Mouse (Mus musculus): ENCODE measurements around the gene Serping1. TPM values are rescaled to one million over a fixed set of nuclear protein-coding genes. Genes with fewer than 3 reads are reported as not detected.
A peak's percentile ranks its signal among the peaks of the same experiment; 100 is the strongest.

The Serping1 gene
- polyA plus RNA-seq, 1 experiment, result 40.5 TPM

GRCm38 (mm10) chr2:84783315-84783714, 8.1 kb upstream of the Serping1 start:
- Histone ChIP-seq H3K4me3 (ENCODE audit: control insufficient read depth, low read depth, low read length) (no peak overlapping the region), H3K27me3 (ENCODE audit: control insufficient read depth, insufficient read depth, low read length) (no peaks in the 10 kb centered on the region), H3K36me3 (ENCODE audit: control insufficient read depth, insufficient read depth, low read length) (no peaks in the 10 kb centered on the region), H3K4me1 (ENCODE audit: control insufficient read depth, insufficient read depth, low read length) (no peaks in the 10 kb centered on the region), H3K27ac (ENCODE audit: control insufficient read depth, insufficient read depth, low read depth, low read length) (no peak overlapping the region)
- TF ChIP-seq POLR2A (IDR thresholded peaks at IDR 0.05; ENCODE audit: control insufficient read depth, low read depth, low read length), result no peak
- TF ChIP-seq CTCF (IDR thresholded peaks at IDR 0.05; ENCODE audit: control insufficient read depth, insufficient read depth, insufficient replicate concordance, low read depth, low read length), result no peak

GRCm38 (mm10) chr2:84779210-84779609, 4.0 kb upstream of the Serping1 start:
- H3K4me1 ChIP-seq (ENCODE audit: control insufficient read depth, insufficient read depth, low read length), result peaks cover 5% of the 10 kb centered on the region
- H3K27ac ChIP-seq (ENCODE audit: control insufficient read depth, insufficient read depth, low read depth, low read length), result no peak overlapping the region

GRCm38 (mm10) chr2:84777706-84778105, 2.5 kb upstream of the Serping1 start:
- no peak for TF ChIP-seq POLR2A (IDR thresholded peaks at IDR 0.05; ENCODE audit: control insufficient read depth, low read depth, low read length)
- no peak for TF ChIP-seq CTCF (IDR thresholded peaks at IDR 0.05; ENCODE audit: control insufficient read depth, insufficient read depth, insufficient replicate concordance, low read depth, low read length)
- H3K4me1 ChIP-seq (ENCODE audit: control insufficient read depth, insufficient read depth, low read length), result peaks cover 5% of the 10 kb centered on the region
- H3K27me3 ChIP-seq (ENCODE audit: control insufficient read depth, insufficient read depth, low read length), result no peaks in the 10 kb centered on the region
- no peak overlapping the region for H3K4me3 ChIP-seq (ENCODE audit: control insufficient read depth, low read depth, low read length)
- no peaks in the 10 kb centered on the region for H3K36me3 ChIP-seq (ENCODE audit: control insufficient read depth, insufficient read depth, low read length)
- no peak overlapping the region for H3K27ac ChIP-seq (ENCODE audit: control insufficient read depth, insufficient read depth, low read depth, low read length)

More at GRCm38 (mm10) chr2:84779210-84779609, 4.0 kb upstream of the Serping1 start:
- no peaks in the 10 kb centered on the region for H3K36me3 ChIP-seq (ENCODE audit: control insufficient read depth, insufficient read depth, low read length)
- peak; percentile 21; the same call in 1 of the 2 replicates for TF ChIP-seq CTCF (IDR thresholded peaks at IDR 0.05; ENCODE audit: control insufficient read depth, insufficient read depth, insufficient replicate concordance, low read depth, low read length)
- no peak for TF ChIP-seq POLR2A (IDR thresholded peaks at IDR 0.05; ENCODE audit: control insufficient read depth, low read depth, low read length)
- no peak overlapping the region for H3K4me3 ChIP-seq (ENCODE audit: control insufficient read depth, low read depth, low read length)
- H3K27me3 ChIP-seq (ENCODE audit: control insufficient read depth, insufficient read depth, low read length), result no peaks in the 10 kb centered on the region

GRCm38 (mm10) chr2:84775665-84776064, 421 bp upstream of the Serping1 start:
- TF ChIP-seq CTCF (IDR thresholded peaks at IDR 0.05; ENCODE audit: control insufficient read depth, insufficient read depth, insufficient replicate concordance, low read depth, low read length), result no peak
- no peak for TF ChIP-seq POLR2A (IDR thresholded peaks at IDR 0.05; ENCODE audit: control insufficient read depth, low read depth, low read length)
- H3K27ac ChIP-seq (ENCODE audit: control insufficient read depth, insufficient read depth, low read depth, low read length), result no peak overlapping the region; the same call in none of the 2 replicates
- H3K4me3 ChIP-seq (ENCODE audit: control insufficient read depth, low read depth, low read length), result no peak overlapping the region
- H3K36me3 ChIP-seq (ENCODE audit: control insufficient read depth, insufficient read depth, low read length), result no peaks in the 10 kb centered on the region
- peaks cover 5% of the 10 kb centered on the region for H3K4me1 ChIP-seq (ENCODE audit: control insufficient read depth, insufficient read depth, low read length)
- H3K27me3 ChIP-seq (ENCODE audit: control insufficient read depth, insufficient read depth, low read length), result no peaks in the 10 kb centered on the region

- TF ChIP-seq CTCF (IDR thresholded peaks at IDR 0.05; ENCODE audit: control insufficient read depth, insufficient read depth, insufficient replicate concordance, low read depth, low read length) (no peak), POLR2A (IDR thresholded peaks at IDR 0.05; ENCODE audit: control insufficient read depth, low read depth, low read length) (no peak)
- H3K27me3 ChIP-seq (ENCODE audit: control insufficient read depth, insufficient read depth, low read length), result no peaks in the 10 kb centered on the region
- no peak overlapping the region; the same call in 1 of the 2 replicates for H3K27ac ChIP-seq (ENCODE audit: control insufficient read depth, insufficient read depth, low read depth, low read length)
- H3K36me3 ChIP-seq (ENCODE audit: control insufficient read depth, insufficient read depth, low read length), result no peaks in the 10 kb centered on the region
- H3K4me3 ChIP-seq (ENCODE audit: control insufficient read depth, low read depth, low read length), result peak overlapping the region; percentile 17; the same call in 1 of the 2 replicates
- peaks cover 5% of the 10 kb centered on the region for H3K4me1 ChIP-seq (ENCODE audit: control insufficient read depth, insufficient read depth, low read length)
Observed at GRCm38 (mm10) chr2:84774751-84775150, 493 bp downstream of the Serping1 start.

GRCm38 (mm10) chr2:84773195-84773594, 2.0 kb downstream of the Serping1 start:
- Histone ChIP-seq H3K4me1 (ENCODE audit: control insufficient read depth, insufficient read depth, low read length) (peaks cover 5% of the 10 kb centered on the region), H3K27ac (ENCODE audit: control insufficient read depth, insufficient read depth, low read depth, low read length) (no peak overlapping the region), H3K27me3 (ENCODE audit: control insufficient read depth, insufficient read depth, low read length) (no peaks in the 10 kb centered on the region), H3K36me3 (ENCODE audit: control insufficient read depth, insufficient read depth, low read length) (no peaks in the 10 kb centered on the region), H3K4me3 (ENCODE audit: control insufficient read depth, low read depth, low read length) (no peak overlapping the region)
- no peak for TF ChIP-seq POLR2A (IDR thresholded peaks at IDR 0.05; ENCODE audit: control insufficient read depth, low read depth, low read length)
- no peak for TF ChIP-seq CTCF (IDR thresholded peaks at IDR 0.05; ENCODE audit: control insufficient read depth, insufficient read depth, insufficient replicate concordance, low read depth, low read length)

GRCm38 (mm10) chr2:84772454-84772853, 2.8 kb downstream of the Serping1 start:
- TF ChIP-seq CTCF (IDR thresholded peaks at IDR 0.05; ENCODE audit: control insufficient read depth, insufficient read depth, insufficient replicate concordance, low read depth, low read length) (no peak), POLR2A (IDR thresholded peaks at IDR 0.05; ENCODE audit: control insufficient read depth, low read depth, low read length) (no peak)
- no peak overlapping the region for H3K27ac ChIP-seq (ENCODE audit: control insufficient read depth, insufficient read depth, low read depth, low read length)
- peaks cover 5% of the 10 kb centered on the region for H3K4me1 ChIP-seq (ENCODE audit: control insufficient read depth, insufficient read depth, low read length)
- H3K36me3 ChIP-seq (ENCODE audit: control insufficient read depth, insufficient read depth, low read length), result no peaks in the 10 kb centered on the region
- H3K27me3 ChIP-seq (ENCODE audit: control insufficient read depth, insufficient read depth, low read length), result no peaks in the 10 kb centered on the region
- no peak overlapping the region for H3K4me3 ChIP-seq (ENCODE audit: control insufficient read depth, low read depth, low read length)

GRCm38 (mm10) chr2:84770501-84770900, 4.7 kb downstream of the Serping1 start:
- TF ChIP-seq POLR2A (IDR thresholded peaks at IDR 0.05; ENCODE audit: control insufficient read depth, low read depth, low read length), result no peak
- no peak for TF ChIP-seq CTCF (IDR thresholded peaks at IDR 0.05; ENCODE audit: control insufficient read depth, insufficient read depth, insufficient replicate concordance, low read depth, low read length)
- no peaks in the 10 kb centered on the region for H3K27me3 ChIP-seq (ENCODE audit: control insufficient read depth, insufficient read depth, low read length)
- H3K4me3 ChIP-seq (ENCODE audit: control insufficient read depth, low read depth, low read length), result no peak overlapping the region
- H3K36me3 ChIP-seq (ENCODE audit: control insufficient read depth, insufficient read depth, low read length), result no peaks in the 10 kb centered on the region
- no peak overlapping the region for H3K27ac ChIP-seq (ENCODE audit: control insufficient read depth, insufficient read depth, low read depth, low read length)
- peaks cover 5% of the 10 kb centered on the region for H3K4me1 ChIP-seq (ENCODE audit: control insufficient read depth, insufficient read depth, low read length)
